Mouse (Mus musculus) splenic B cell, adult 2 months (primary cell): ENCODE measurements around the gene Parvb.

Experiments used
- DNase-seq: peaks from one replicate; pipeline ENCODE4 v3.0.0-alpha.2; 2011; ENCODE audit warnings: low read depth, low spot score
- H3K27me3 ChIP-seq: 2 replicates; pipeline ENCODE4 v1.6.1; 2012; ENCODE audit warnings: mild to moderate bottlenecking, low read length, moderate library complexity, mixed read lengths; ENCODE audit not compliant: control insufficient read depth, poor library complexity, insufficient read depth, severe bottlenecking
- H3K36me3 ChIP-seq: 2 replicates; pipeline ENCODE4 v1.6.1; 2012; ENCODE audit warnings: mild to moderate bottlenecking, low read length, moderate library complexity, mixed read lengths; ENCODE audit not compliant: control insufficient read depth, poor library complexity, insufficient read depth, severe bottlenecking

The Parvb gene

DNA sequence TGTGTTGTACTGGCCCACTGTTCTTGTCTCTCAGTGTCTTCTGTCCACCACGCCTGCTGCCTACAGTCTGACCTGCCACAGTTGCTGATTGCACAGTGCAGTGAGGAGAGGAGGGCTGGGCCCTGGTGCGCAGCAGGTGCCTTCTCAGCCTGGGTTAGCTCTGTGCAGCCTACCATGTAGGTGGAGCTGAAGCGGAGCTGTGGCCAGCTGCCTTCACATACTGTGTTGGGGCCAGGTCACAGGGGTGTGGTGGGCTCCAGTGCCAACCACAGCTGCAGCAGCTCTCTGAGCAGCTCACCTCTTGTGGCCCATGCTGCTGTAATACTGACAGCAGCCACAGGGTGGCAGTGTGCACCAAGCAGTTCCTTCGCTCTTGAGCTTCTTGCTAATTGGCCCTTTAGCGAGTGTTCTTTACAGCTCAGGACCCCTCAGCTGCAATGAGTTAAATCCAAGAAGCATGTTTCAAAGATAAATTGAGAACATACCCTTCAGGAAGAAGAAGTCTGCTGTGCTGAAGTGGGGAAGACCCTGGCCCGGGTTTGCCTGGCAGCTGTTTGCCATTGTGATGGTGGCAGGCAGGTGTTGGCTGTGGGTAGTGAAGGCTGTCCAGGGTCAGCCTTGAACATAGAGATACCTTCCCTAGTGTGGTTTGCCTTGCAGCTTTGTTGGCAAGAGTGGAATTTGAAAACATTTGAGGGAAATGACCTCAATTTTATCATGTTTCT, 19.6 kb upstream of the Parvb start:
- peak; percentile 89 for DNase-seq
- H3K27me3 ChIP-seq, result no peaks in the 10 kb centered on the region

DNA sequence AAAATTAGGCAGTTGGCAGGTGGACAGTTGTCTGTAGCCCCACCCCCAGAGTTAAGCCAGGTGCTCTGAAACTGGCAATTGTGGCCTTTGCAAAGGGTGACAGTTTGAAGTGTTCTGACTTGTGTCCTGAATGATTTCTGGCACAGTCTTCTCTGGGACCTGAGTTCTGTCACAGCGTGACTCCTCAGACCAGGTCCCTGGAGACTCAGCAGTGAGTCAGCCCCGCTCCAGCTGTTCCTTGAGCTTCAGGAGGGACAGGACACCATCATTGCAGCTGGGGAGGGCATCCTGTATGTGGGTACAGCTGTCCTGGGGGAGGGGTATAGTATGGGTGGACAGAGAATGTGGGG, 19.1 kb upstream of the Parvb start:
- Histone ChIP-seq H3K36me3 (no peaks in the 10 kb centered on the region; the same call in 1 of the 2 replicates), H3K27me3 (no peaks in the 10 kb centered on the region)
- peak; percentile 27 for DNase-seq

More for the DNA sequence above, 19.6 kb upstream of the Parvb start:
- H3K36me3 ChIP-seq, result no peaks in the 10 kb centered on the region; the same call in 1 of the 2 replicates

DNA sequence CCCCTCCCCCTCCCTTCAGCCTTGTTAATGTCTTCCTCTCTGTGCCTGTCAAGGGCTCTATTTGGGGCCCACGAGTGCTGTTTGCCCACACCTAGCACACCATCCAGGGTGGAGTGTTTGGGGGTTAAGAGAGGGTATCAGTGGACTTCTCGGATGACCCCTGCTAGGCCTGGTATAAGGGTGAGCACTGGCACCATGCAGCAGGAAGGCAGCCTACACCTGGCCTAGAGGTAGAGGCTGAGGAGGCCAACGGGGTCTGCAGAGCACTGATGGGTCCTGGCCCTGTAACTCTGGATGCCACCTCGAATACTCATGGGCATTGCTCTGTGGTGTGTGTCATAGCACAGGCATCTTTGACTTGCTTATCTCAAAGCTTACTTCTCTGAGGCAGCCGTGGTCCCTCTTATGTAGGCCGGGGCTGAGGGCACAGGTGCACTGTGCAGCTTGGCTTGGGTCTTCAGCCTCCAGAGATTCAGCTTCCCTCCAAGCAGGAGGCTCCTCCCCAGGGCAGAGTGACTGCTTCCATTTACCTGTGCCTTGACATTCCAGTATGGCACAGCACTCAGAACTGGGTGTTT, 18.6 kb upstream of the Parvb start:
- Histone ChIP-seq H3K36me3 (no peaks in the 10 kb centered on the region; the same call in 1 of the 2 replicates), H3K27me3 (no peaks in the 10 kb centered on the region)
- no peak for DNase-seq

DNA sequence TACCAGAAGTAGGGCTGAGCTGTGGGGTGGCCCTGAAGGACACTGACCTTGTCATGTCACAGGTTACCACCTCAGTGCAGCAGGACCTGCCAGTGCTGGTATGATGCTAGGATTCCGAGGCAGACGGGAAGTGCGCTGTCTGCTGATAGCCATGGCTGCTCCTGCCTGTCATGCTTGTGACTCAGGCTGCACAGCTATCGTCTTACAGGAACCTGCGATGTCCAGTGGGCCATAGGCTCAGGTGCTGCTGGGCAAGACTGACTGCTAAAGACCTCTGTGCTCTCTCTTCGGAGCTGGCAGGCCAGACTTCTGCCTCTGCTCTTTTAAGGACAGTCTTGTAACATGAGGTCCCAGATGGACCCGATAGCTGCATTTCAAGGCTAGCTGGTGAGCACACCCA, 17.4 kb upstream of the Parvb start:
- H3K27me3 ChIP-seq, result no peaks in the 10 kb centered on the region
- no peak for DNase-seq
- H3K36me3 ChIP-seq, result no peaks in the 10 kb centered on the region

DNA sequence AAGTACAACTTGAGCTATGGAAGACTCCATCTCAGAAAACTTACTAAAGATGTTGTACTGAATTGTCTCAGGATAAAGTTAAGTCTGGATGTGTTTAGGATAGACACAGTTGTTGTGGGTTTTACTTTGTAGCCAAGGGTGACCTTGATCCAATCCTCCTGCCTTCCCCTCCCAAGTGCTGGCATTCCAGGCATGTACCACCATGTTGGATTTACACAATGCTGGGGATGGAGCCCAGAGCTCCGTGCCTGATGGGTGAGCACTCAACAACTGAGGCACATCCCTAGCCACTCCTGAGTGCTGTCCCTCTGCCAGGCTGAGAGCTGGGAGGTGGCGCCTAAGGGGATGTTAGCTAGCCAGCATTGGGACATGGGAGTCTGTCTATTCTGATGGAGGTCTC, 16.6 kb upstream of the Parvb start:
- Histone ChIP-seq H3K27me3 (no peaks in the 10 kb centered on the region), H3K36me3 (no peaks in the 10 kb centered on the region)
- DNase-seq, result no peak

DNA sequence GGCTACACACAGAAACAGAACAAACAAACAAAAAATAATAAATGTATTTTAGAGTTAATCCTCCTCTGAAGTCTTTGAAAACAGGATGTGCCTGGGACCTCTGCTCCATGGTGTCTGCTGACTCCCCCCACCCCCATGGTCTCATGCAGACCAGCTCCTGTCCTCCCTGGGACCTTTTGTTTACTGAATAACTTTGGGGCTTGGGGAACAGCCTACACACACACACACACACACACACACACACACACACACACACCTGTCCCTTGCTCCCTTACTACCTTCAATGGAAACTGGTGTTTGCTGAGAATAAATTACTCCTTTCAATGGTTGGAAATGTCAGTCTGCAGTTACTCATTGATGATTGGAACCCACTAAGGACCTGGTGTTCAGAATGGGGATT, 15.8 kb upstream of the Parvb start:
- DNase-seq, result no peak
- Histone ChIP-seq H3K27me3 (no peaks in the 10 kb centered on the region), H3K36me3 (no peaks in the 10 kb centered on the region)

DNA sequence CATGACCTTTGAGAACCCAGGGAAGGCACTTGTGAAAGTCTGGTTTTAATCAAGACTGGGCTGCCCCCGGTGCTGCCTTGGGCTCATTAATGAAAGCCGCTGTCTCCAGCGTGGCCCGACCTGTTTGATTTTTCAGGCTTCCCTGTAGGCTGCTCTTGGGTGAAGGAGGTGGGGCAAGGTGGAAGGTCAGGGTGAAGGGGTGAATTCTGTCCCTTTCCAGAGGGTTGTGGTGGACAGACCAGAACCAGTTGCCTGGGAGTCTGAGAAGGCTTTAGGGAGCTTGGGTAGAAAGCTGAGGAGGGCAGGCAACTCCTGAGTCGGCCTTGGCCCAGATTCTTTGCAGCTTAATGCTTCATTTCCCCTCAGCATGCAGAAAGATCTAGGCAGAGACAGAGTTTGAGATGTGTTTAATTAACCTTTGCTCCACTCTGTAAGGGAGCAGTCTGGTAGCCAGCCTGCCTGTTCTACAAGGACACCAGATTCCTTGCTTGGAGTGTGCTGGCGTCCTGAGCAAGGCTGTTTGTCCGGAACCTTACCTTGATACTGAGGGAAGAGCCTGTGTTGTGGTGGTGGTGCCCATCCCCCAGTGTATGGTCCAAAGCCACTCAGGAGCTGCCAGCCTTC, 15.3 kb upstream of the Parvb start:
- DNase-seq, result no peak
- no peaks in the 10 kb centered on the region for H3K27me3 ChIP-seq
- H3K36me3 ChIP-seq, result no peaks in the 10 kb centered on the region

DNA sequence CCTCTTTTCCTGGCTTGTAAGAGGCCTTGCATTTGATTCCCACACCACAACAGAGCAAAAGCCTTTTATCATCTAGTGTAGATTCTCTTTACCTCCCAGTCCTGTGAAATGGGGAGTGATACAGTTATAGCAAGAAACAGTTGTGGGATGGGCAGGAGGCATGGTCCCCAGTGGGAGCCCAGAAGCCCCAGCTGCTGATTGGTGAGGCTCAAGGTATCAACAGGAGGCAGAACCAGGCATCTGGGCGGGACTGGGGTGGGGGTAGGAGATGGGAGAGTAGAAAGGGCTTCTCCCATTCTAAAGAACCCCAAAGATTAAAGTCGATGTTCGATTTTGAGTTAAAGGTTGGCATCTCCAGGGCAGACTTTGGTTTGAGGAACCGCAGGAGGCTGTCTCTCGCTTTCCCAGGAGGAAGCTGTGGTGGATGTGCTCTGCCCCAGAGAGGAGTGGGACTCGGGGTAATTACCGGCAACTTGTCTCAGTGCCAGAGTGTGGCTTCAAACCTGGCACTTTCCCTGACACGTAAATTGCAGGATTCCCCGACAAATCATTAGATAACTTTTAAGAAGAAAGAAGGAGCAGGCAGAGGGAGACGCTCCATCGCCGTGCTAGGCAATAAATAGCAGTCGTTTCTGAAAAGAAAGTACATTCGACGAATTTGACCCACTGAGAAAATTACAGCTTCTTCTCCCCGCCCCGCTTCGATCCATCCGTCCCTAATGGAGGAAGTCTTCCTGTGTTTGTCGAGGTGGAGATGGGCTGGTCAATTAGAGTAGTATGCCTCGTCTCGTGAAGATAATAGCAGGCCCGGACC, 13.7 kb upstream of the Parvb start:
- no peaks in the 10 kb centered on the region for H3K27me3 ChIP-seq
- no peak for DNase-seq
- H3K36me3 ChIP-seq, result no peaks in the 10 kb centered on the region

DNA sequence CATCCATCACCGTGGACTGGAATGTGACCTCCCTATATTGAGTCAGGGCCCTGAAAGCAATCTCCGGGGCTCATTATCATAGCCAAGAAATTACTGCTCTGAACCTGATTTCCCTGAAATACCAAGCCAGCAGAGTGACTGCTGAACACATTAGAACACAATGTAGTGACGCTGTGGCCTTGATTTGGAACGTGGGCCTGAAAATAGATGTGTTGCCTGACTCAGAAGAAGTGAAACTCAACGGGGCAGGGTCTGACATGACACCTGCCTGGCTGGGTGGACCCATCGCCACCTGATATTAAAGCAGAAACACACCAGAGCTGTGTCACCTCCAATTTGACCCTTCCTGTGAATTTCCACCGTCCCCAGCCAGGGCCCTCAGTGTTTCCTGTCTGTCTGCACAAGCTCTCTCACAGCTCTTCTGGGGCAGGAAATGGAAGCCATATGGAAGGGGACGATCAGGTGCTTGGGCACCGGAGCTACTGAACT, 13.0 kb upstream of the Parvb start:
- DNase-seq, result peak; percentile 50
- H3K27me3 ChIP-seq, result no peaks in the 10 kb centered on the region
- no peaks in the 10 kb centered on the region for H3K36me3 ChIP-seq

DNA sequence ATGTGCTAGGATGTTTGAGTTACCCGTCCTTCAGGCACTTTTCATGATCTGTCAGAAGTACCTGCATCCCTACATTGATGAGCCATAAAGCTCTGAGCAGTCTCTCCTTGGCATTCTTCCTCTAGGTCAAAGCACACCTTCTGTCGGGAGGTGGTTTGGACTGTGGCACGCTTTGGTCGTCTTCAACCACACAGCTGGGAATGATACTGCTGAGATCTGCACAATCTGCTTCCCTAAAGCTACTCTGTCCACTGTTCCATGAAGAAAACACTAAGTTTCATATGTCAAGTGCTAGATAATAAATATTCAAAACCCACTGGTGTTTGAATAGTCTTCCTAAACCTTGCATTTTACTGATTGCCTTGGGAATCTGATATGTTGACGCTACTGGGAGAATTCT, 10.3 kb upstream of the Parvb start:
- Histone ChIP-seq H3K36me3 (no peaks in the 10 kb centered on the region), H3K27me3 (no peaks in the 10 kb centered on the region)
- DNase-seq, result no peak

DNA sequence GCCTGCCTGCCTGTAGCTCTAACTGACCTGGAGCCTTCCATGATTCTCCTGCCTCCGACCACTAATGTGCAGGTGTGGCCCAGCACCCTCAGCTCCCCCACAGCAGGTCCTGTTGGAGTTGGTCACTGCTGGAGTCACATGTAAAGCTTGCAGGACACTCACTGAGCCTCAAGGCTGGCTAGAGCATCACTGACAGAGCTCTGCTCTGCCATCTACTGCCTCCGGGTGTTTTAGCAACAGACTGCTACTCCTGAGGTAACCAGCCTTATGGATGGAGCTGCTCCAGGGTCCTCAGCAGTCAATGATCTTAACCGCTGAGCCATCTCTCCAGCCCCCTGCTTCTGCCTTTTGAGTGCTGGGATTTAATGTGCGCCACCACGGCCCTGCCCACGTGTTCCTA, 8.4 kb upstream of the Parvb start:
- no peaks in the 10 kb centered on the region for H3K36me3 ChIP-seq
- DNase-seq, result no peak

DNA sequence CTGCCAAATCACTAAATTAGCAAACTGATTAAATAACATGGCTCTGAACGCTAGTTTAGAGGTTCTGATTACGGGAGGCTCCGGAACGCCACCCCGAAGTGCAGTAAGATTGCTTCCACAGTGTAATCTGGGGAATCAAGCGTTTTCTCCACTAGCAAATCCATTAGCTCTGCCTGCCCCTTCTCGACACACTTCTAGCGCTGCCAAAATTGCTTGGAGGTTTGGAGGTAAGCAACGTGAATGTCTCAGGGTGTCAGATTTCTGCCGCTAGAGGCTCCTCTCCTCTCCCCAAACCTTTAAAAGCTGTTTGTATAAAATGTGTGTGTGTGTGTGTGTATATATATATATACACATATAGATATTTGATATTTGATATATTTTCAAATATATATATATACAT, 7.1 kb upstream of the Parvb start:
- no peak for DNase-seq
- no peaks in the 10 kb centered on the region for H3K36me3 ChIP-seq

More for the DNA sequence above, 8.4 kb upstream of the Parvb start:
- no peaks in the 10 kb centered on the region for H3K27me3 ChIP-seq

DNA sequence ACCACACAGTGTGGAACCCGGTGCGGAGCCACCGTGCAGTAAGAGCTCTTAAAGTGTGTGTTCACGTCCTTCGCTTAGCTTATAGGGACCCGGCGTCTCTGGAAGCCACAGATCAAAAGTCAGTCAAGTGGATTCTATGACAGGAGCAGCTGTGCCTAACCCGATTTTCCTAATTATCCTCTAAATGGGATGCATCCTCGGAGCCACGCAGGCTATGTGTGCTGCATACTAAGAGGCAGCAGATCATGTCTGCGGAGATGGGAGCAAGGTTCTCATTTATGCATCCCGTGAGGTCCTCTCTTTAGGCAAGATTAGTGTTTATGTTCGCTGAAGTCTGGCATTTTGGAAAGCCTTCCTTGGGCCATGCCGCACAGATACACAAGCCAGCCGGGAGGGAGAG, 4.9 kb upstream of the Parvb start:
- no peaks in the 10 kb centered on the region for H3K27me3 ChIP-seq
- no peak for DNase-seq

More for the DNA sequence above, 7.1 kb upstream of the Parvb start:
- no peaks in the 10 kb centered on the region for H3K27me3 ChIP-seq

DNA sequence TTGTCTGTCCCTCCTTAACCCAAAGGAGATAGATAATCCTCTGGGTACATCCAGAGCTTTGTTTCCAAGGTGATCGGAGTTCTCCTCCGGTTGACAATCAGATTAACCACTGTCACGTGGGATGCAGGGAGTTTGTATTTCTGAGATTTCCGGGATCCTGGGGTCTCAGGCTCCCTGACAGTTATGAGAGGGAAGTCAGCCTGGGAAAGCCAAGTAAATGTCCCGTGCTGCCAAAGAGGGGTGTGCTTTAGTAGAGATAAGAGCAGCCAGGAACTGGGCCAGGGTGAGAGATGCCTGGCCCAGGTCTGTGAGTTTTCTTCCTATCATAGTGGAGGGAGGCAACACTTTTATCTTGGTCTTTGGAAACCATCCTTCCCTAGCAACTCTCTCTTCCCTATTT, 1.2 kb upstream of the Parvb start:
- Histone ChIP-seq H3K27me3 (peaks cover 1% of the 10 kb centered on the region; the same call in 1 of the 2 replicates), H3K36me3 (no peaks in the 10 kb centered on the region)
- no peak for DNase-seq

More for the DNA sequence above, 4.9 kb upstream of the Parvb start:
- H3K36me3 ChIP-seq, result no peaks in the 10 kb centered on the region
